Mouse (Mus musculus): ENCODE measurements around the gene Usp36.

GRCm38 (mm10) chr11:118333431-118333830 is 43.4 kb upstream of the Usp36 start:
- no peak for TF ChIP-seq POLR2A (IDR thresholded peaks at IDR 0.05; ENCODE audit: low read depth, low read length)
- TF ChIP-seq CTCF (IDR thresholded peaks at IDR 0.05; ENCODE audit: extremely low read depth, insufficient read length, insufficient replicate concordance, low read depth, low read length), result no peak

Measured in small intestine, adult 2 months (tissue).